Mouse (Mus musculus) left cerebral cortex, adult 18-20 months (tissue): ENCODE results near the gene Plekhh2. TPM values are rescaled to one million over a fixed set of nuclear protein-coding genes. Genes with fewer than 3 reads are reported as not detected.
"Not testable (repeated sequence)": the region's sequence is repeated elsewhere in the genome, so short reads cannot be mapped to it uniquely, and the experiment has no call there.

ENCODE experiments used
- DNase-seq, 2 experiments: peaks; one replicate each; pipeline ENCODE4 v3.0.0; 2021 to 2022; ENCODE audit warnings: low spot score in 2 of 2, mixed read lengths in 1 of 2
- total RNA-seq, 2 experiments: library from RNA; stranded (reverse); gene quantifications; 2 replicates each; pipeline ENCODE4 v1.2.3; 2021

The Plekhh2 gene
- total RNA-seq, 2 experiments from 2014 or later: 4.9 to 6.8 TPM

GRCm38 (mm10) chr17:84510961-84511639 is 595 bp upstream of the Plekhh2 start:
- DNase-seq: no peak

GRCm38 (mm10) chr17:84512516-84513085 is 906 bp downstream of the Plekhh2 start:
- no peak for DNase-seq

GRCm38 (mm10) chr17:84515901-84516300 is 4.2 kb downstream of the Plekhh2 start:
- DNase-seq: no peak

- no peak for DNase-seq
Observed at GRCm38 (mm10) chr17:84519346-84519745, 7.7 kb downstream of the Plekhh2 start.

- no peak for DNase-seq
Observed at GRCm38 (mm10) chr17:84520057-84520456, 8.4 kb downstream of the Plekhh2 start.

GRCm38 (mm10) chr17:84529356-84529755 is 17.7 kb downstream of the Plekhh2 start:
- no peak for DNase-seq

GRCm38 (mm10) chr17:84530202-84530796 is 18.6 kb downstream of the Plekhh2 start:
- DNase-seq: no peak

GRCm38 (mm10) chr17:84532909-84533499 is 21.3 kb downstream of the Plekhh2 start:
- DNase-seq: no peak

- no peak for DNase-seq
Observed at GRCm38 (mm10) chr17:84533841-84534240, 22.1 kb downstream of the Plekhh2 start.

- no peak for DNase-seq
Observed at GRCm38 (mm10) chr17:84534632-84535031, 22.9 kb downstream of the Plekhh2 start.

GRCm38 (mm10) chr17:84535226-84535625 is 23.5 kb downstream of the Plekhh2 start:
- no peak for DNase-seq

- DNase-seq: no peak
Observed at GRCm38 (mm10) chr17:84537301-84537700, 25.6 kb downstream of the Plekhh2 start.

GRCm38 (mm10) chr17:84537966-84538365 is 26.3 kb downstream of the Plekhh2 start:
- no peak for DNase-seq

- no peak for DNase-seq
Observed at GRCm38 (mm10) chr17:84540603-84541002, 28.9 kb downstream of the Plekhh2 start.

- DNase-seq: no peak
Observed at GRCm38 (mm10) chr17:84550902-84551877, 39.5 kb downstream of the Plekhh2 start.

GRCm38 (mm10) chr17:84552230-84552629 is 40.5 kb downstream of the Plekhh2 start:
- no peak for DNase-seq

GRCm38 (mm10) chr17:84564264-84564663 is 52.6 kb downstream of the Plekhh2 start:
- DNase-seq: not testable (repeated sequence)

- peak in 1 of 2 experiments; percentile 28 for DNase-seq
Observed at GRCm38 (mm10) chr17:84565762-84566161, 54.1 kb downstream of the Plekhh2 start.

GRCm38 (mm10) chr17:84566773-84567555 is 55.3 kb downstream of the Plekhh2 start:
- no peak for DNase-seq

- DNase-seq: no peak
Observed at GRCm38 (mm10) chr17:84568807-84569206, 57.1 kb downstream of the Plekhh2 start.
